Mouse (Mus musculus): ENCODE measurements around the gene Polh. TPM values are rescaled to one million over a fixed set of nuclear protein-coding genes. Genes with fewer than 3 reads are reported as not detected.

The Polh gene
- total RNA-seq, 2 experiments from 2014 or later = 6.3 to 6.7 TPM

DNA sequence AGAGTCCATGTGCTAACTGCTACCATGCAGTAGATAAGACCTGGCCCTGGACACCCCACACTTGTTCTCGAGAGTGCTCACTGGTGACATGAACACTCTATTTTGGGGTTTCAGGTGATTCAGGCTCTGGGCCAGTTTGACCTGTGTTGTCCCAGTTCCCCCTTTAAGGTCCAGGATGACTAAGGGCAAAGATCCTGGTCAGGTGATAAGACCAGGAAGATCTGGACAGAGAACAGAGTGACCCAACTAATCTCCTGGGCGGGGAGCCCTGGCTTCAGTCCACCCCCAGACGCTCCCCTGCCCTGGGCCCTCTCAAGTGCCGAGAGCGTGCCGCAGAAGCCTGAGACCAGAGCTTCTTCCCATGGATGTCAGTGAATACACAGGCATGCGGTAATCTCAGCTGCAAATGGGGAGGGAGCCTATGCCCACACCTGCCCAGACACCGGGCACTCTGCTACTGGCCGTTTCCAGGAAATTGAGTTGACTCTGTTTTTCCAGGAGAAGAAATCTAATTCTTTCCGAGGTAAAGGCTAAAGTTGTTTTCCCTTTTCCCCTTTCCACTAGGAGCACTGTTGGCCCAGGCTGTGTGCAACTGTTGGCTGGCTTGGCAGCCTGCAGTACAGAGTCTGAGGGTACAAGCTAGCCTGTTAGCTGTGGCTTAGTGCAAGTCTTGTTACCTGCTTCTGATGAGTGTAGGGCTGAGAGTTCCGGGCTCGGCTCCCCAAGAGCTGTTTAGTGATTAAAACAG lies 78.3 kb downstream of the Polh start:
- intact Hi-C loops (cut with DNase I) = no loop called here

DNA sequence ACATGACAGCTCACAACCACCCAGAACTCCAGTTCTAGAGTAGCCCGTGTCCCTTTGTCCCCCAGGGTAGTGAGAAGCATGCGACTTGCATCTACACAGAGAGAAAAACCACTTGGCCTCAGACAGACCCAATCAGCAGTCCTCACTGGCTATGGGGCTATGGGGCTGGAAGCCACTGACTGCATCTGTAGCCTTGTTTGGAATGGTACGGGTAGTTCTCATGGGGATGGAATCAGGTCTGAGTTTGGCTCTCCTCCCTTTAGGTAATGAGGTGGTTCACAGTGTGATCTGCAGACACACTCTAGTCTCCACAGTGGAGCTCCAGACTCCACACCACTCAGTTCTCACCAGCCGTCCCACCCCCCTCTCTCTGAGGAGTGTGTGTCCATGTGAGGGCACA lies 79.2 kb downstream of the Polh start:
- no peak overlapping the region for H3K27ac ChIP-seq
- no peak for DNase-seq (ENCODE audit: extremely low spot score in 1 of 2, low spot score in 2 of 2)
- no peak overlapping the region for H3K4me3 ChIP-seq
- intact Hi-C loops (cut with DNase I) = no loop called here
- no peak for TF ChIP-seq CTCF (IDR thresholded peaks at IDR 0.05)

More for the DNA sequence above, 78.3 kb downstream of the Polh start:
- no peak for DNase-seq (ENCODE audit: extremely low spot score in 1 of 2, low spot score in 2 of 2)
- Histone ChIP-seq H3K4me3 (no peak overlapping the region), H3K27ac (no peak overlapping the region)
- TF ChIP-seq CTCF (IDR thresholded peaks at IDR 0.05) = no peak

DNA sequence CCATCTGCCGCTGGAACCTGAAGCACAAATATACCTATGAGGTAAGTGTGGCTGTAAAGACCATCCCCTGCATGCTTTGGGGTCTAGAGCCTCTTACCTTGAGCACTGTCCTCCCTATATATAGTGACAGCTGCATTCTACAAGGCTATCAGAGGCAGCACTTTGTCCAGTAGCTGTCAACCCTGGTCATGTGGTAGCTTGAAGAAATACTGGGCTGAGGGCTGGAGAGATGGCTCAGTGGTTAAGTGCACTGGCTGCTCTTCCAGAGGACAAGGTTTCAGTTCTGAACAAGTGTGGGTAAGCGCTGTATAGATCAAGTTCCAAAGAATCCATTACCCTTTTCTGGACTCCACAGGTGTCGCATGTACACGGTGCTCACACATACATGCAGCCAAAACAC lies 79.7 kb downstream of the Polh start:
- no peak for DNase-seq (ENCODE audit: extremely low spot score in 1 of 2, low spot score in 2 of 2)
- Histone ChIP-seq H3K27ac (no peak overlapping the region), H3K4me3 (no peak overlapping the region)
- TF ChIP-seq CTCF (IDR thresholded peaks at IDR 0.05) = no peak
- intact Hi-C loops (cut with DNase I) = no loop called here

Small RNA genes within 50 kb of the gene (microRNA-seq; reads per million reads assigned to microRNA genes)
- 0 reads per million in 2 experiments for gene Mir693

Other genes with a start within 250 kb of the Polh start
- 10 to 100 TPM; 88.2 to 90.7 TPM for gene Vegfa, start 170.3 kb downstream of the Polh start, total RNA-seq (2021)
- gene Mrps18a, start 91.7 kb downstream of the Polh start, total RNA-seq (2021) = 10 to 100 TPM; 79.3 to 84.5 TPM
- 10 to 100 TPM; 21.7 to 22.0 TPM for gene Rsph9, start 58.4 kb downstream of the Polh start, total RNA-seq (2021)
- gene Mad2l1bp, start 49.1 kb downstream of the Polh start, total RNA-seq (2021) = 10 to 100 TPM; 11.6 to 15.7 TPM
- gene Gtpbp2, start 41.6 kb downstream of the Polh start, total RNA-seq (2021) = 100 to 1,000 TPM; 134 to 140 TPM
- 10 to 100 TPM; 42.1 to 43.3 TPM for gene Xpo5, start 137 bp upstream of the Polh start, total RNA-seq (2021)
- 10 to 100 TPM; 38.1 to 40.4 TPM for gene Polr1c, start 45.4 kb upstream of the Polh start, total RNA-seq (2021)
- gene Yipf3, start 45.4 kb upstream of the Polh start, total RNA-seq (2021) = 10 to 100 TPM; 85.5 to 87.6 TPM
- 10 to 100 TPM; 63.4 to 63.7 TPM for gene Lrrc73, start 50.9 kb upstream of the Polh start, total RNA-seq (2021)
- 10 to 100 TPM; 38.4 to 60.3 TPM for gene Tjap1, start 80.4 kb upstream of the Polh start, total RNA-seq (2021)
- gene Dlk2, start 94.8 kb upstream of the Polh start, total RNA-seq (2021) = 10 to 100 TPM; 66.1 to 82.1 TPM
- 10 to 100 TPM; 10.0 to 11.5 TPM for gene Abcc10, start 125.7 kb upstream of the Polh start, total RNA-seq (2021)
- gene Zfp318, start 181.1 kb upstream of the Polh start, total RNA-seq (2021) = 10 to 100 TPM; 56.7 to 69.5 TPM
- 1 to 10 TPM; 5.2 to 5.8 TPM for gene Crip3, start 226.3 kb upstream of the Polh start, total RNA-seq (2021)
- gene Slc22a7, start 235.8 kb upstream of the Polh start, total RNA-seq (2021) = under 1 TPM; 0.25 to 0.75 TPM